Mouse (Mus musculus) olfactory bulb, adult 2 months (tissue): ENCODE measurements at regions not wholly inside any gene's neighbourhood (a gene's known extent, or its start where the extent isn't known, plus 50 kb on each side); places are given as distances from the start of the nearest gene placed in this dataset.

Experiments
- H3K27ac ChIP-seq: fragments of 200-500 bp; 2 replicates; pipeline ENCODE4 v1.5.1; 2012; ENCODE audit warnings: low read depth, low read length; ENCODE audit not compliant: insufficient read depth
- H3K4me1 ChIP-seq: fragments of 200-500 bp; 2 replicates; pipeline ENCODE4 v1.6.1; 2012; ENCODE audit warnings: low read length; ENCODE audit not compliant: control insufficient read depth, insufficient read depth
- H3K4me3 ChIP-seq: fragments of 200-500 bp; 2 replicates; pipeline ENCODE4 v1.5.1; 2012; ENCODE audit warnings: mild to moderate bottlenecking, low read depth, low read length, moderate library complexity; ENCODE audit not compliant: insufficient read depth
- CTCF ChIP-seq: fragments of 200-500 bp; IDR thresholded peaks from 2 replicates; pipeline ENCODE4 v1.5.1; 2012; ENCODE audit warnings: low read depth, mild to moderate bottlenecking, low read length, moderate library complexity; ENCODE audit not compliant: insufficient read depth
- POLR2A ChIP-seq: fragments of 200-500 bp; IDR thresholded peaks from 2 replicates; pipeline ENCODE4 v1.6.1; 2012; ENCODE audit warnings: mild to moderate bottlenecking, low read depth, low read length, moderate library complexity; ENCODE audit not compliant: insufficient read depth
- WGBS: fragments of 180-500 bp; shearing (Covaris S2); methylation state at CpG from one replicate; pipeline ENCODE4 v1.1.7; 2018; 5-methylcytosine and 5-hydroxymethylcytosine counted together

DNA sequence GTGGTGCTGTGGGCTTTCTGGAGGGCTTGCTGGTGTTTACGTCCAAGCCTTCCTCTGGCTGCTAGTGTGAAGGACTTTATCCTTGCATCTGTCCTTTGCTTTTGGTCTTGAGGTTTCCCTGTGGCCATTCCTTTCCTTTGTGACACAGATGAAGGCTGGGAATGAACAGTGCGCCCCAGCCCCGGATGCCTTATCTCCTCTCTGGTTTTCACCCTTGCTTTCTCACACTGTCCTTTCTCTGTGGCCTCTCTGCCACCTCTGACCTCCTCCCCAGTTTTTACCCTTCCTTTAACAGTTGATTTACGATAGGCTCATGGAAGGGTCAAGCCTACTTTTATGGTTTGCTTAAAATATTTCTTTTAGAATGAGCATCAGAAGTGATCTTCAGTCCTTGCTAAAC is 53.2 kb downstream of the Gas1 start:
- Histone ChIP-seq H3K4me1 (peaks cover 17% of the 10 kb centered on the region), H3K4me3 (no peak overlapping the region), H3K27ac (no peak overlapping the region)
- TF ChIP-seq CTCF (no peak), POLR2A (no peak)
- 91% methylated on average over 4 of the region's 4 CpGs for WGBS

DNA sequence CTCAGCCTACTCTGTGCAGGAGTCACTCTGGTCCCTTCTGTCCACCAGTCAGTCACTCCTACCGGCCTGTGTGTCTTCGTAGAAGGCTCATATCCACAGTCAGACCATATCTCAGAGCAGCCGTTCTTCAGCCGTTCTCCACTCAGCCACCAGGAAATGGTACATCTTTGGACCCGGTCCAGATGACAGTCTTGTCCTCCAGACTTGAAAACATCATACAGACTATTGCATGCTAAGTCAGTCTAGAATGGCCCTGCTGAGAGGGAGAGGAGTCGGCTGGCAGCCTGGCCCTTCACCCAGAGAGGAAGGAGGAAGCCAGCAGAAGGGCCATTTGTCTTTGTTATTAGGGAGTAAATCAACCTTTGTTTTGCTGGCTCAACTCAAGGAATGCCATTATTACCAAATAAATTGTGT is 54.0 kb downstream of the Gas1 start:
- H3K4me1 ChIP-seq, result peaks cover 17% of the 10 kb centered on the region
- no peak for TF ChIP-seq POLR2A
- TF ChIP-seq CTCF, result no peak
- no peak overlapping the region for H3K27ac ChIP-seq
- 49% methylated on average over 6 of the region's 6 CpGs for WGBS
- H3K4me3 ChIP-seq, result no peak overlapping the region

DNA sequence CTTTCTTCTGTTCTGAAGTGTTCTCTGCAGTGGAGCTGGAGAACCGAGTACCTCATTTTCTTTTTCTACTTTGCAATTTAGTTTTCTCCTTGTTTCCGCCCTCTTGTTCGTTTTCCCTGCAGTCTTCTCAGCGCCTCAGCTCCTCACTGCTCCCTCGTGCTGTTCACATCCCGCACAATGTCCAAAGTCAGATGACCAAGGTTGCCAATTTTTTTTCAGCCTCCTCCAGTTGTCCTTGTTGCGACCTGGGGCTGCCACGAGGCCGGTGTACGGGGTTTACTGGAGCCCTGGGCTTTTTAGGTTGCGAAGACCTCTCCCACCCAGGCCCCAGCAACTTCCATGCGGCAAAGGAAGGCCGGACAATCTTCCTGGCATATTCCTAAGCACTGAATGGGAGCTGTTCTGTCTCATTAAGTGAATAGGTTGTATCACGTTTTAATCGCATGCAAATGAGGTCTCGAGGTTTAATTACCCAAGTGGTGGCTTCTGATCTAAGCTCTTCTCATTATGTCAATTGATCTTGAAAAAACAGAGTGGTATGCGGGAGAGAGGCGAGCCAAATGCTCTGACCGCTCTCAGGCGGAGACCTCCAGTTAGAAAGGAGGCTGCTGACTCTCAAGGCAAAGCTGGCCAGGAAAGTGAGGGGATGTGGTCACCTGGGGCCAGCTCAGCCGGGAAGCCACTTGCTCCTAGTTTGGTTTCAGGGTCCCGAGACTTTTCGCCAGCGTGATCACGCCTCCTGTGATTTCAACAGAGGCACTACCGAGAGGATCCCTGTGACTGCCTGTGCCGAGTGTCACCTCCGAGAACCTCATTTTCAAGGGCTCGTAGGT is 54.6 kb downstream of the Gas1 start:
- no peak overlapping the region for H3K27ac ChIP-seq
- TF ChIP-seq POLR2A (no peak), CTCF (no peak)
- peaks cover 17% of the 10 kb centered on the region for H3K4me1 ChIP-seq
- H3K4me3 ChIP-seq, result no peak overlapping the region
- WGBS, result 44% methylated on average over 29 of the region's 29 CpGs

GRCm38 (mm10) chr13:60111465-60111864 is 65.7 kb downstream of the Gas1 start:
- peaks cover 7% of the 10 kb centered on the region for H3K4me1 ChIP-seq
- no peak overlapping the region for H3K27ac ChIP-seq
- 90% methylated on average over 2 of the region's 2 CpGs for WGBS
- H3K4me3 ChIP-seq, result no peak overlapping the region
- TF ChIP-seq CTCF, result no peak
- TF ChIP-seq POLR2A, result no peak

- WGBS, result 9% methylated on average over 11 of the region's 11 CpGs
- TF ChIP-seq CTCF, result no peak
- TF ChIP-seq POLR2A, result no peak
- Histone ChIP-seq H3K4me3 (no peak overlapping the region), H3K4me1 (peaks cover 8% of the 10 kb centered on the region), H3K27ac (no peak overlapping the region)
Observed at GRCm38 (mm10) chr13:60110079-60110846, 66.9 kb downstream of the Gas1 start.

GRCm38 (mm10) chr13:60105286-60105685 is 71.9 kb downstream of the Gas1 start:
- TF ChIP-seq CTCF (no peak), POLR2A (no peak)
- peaks cover 6% of the 10 kb centered on the region for H3K4me1 ChIP-seq
- 31% methylated on average over 9 of the region's 9 CpGs for WGBS
- no peak overlapping the region for H3K4me3 ChIP-seq
- no peak overlapping the region for H3K27ac ChIP-seq

DNA sequence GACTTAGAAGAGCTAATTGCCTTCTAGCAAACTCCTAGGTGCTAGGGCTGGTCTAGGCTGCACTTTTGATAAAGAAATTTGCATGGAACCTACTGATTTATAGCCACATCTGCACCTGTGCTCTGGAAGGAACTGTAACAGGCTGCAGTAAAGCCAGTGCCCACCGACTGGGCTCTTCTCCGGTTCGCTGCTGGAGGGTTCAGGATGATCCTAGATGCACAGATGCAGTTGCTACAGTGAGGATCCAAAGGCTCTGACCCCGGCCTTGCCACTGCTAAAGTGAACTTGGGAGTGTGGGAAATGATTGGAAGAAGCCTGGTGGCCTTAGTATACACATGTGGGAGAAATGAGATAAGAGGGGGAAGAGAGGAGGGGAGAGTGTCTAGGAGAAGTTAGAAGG is 75.5 kb downstream of the Gas1 start:
- Histone ChIP-seq H3K27ac (no peak overlapping the region), H3K4me1 (peaks cover 3% of the 10 kb centered on the region), H3K4me3 (no peak overlapping the region)
- 89% methylated on average over 4 of the region's 4 CpGs for WGBS
- TF ChIP-seq CTCF, result no peak
- TF ChIP-seq POLR2A, result no peak

- TF ChIP-seq CTCF (no peak), POLR2A (no peak)
- 82% methylated on average over 12 of the region's 12 CpGs for WGBS
Observed at GRCm38 (mm10) chr13:60100130-60101112, 76.7 kb downstream of the Gas1 start.

More at GRCm38 (mm10) chr13:60100130-60101112, 76.7 kb downstream of the Gas1 start:
- no peak overlapping the region for H3K27ac ChIP-seq
- H3K4me3 ChIP-seq, result no peak overlapping the region
- peaks cover 3% of the 10 kb centered on the region for H3K4me1 ChIP-seq
